Mouse (Mus musculus): ENCODE data around the gene Padi4. TPM values are rescaled to one million over a fixed set of nuclear protein-coding genes. Genes with fewer than 3 reads are reported as not detected.

Padi4 gene
- polyA plus RNA-seq, 1 experiment from 2014 or later = 1.7 TPM

- 85% methylated on average over 10 of the region's 10 CpGs for WGBS
- Histone ChIP-seq H3K4me1 (peaks cover 50% of the 10 kb centered on the region), H3K9me3 (no peaks in the 10 kb centered on the region), H3K9ac (no peak overlapping the region), H3K4me3 (replicated peaks) (no peak overlapping the region), H3K27ac (no peak overlapping the region), H3K4me2 (no peak overlapping the region), H3K36me3 (peaks cover 49% of the 10 kb centered on the region), H3K27me3 (replicated peaks) (no peaks in the 10 kb centered on the region)
- no peak for ATAC-seq (ENCODE audit: insufficient read depth, low FRiP score, low read depth)
Observed at GRCm38 (mm10) chr4:140709617-140710016, 64.4 kb downstream of the Padi4 start.

- Histone ChIP-seq H3K9me3 (no peaks in the 10 kb centered on the region), H3K9ac (no peak overlapping the region), H3K4me2 (no peak overlapping the region), H3K27ac (0 out of 2 replicates have a peak overlapping the region, but pooled peaks have one; percentile 26), H3K36me3 (peaks cover 44% of the 10 kb centered on the region), H3K4me1 (peaks cover 50% of the 10 kb centered on the region), H3K27me3 (replicated peaks) (no peaks in the 10 kb centered on the region), H3K4me3 (replicated peaks) (no peak overlapping the region)
- no peak for ATAC-seq (ENCODE audit: insufficient read depth, low FRiP score, low read depth)
- WGBS = 81% methylated on average over 7 of the region's 7 CpGs
Observed at GRCm38 (mm10) chr4:140709111-140709510, 64.9 kb downstream of the Padi4 start.

- Histone ChIP-seq H3K4me3 (replicated peaks) (no peak overlapping the region), H3K27ac (peak overlapping the region; percentile 66), H3K9me3 (no peaks in the 10 kb centered on the region), H3K4me1 (peaks cover 55% of the 10 kb centered on the region), H3K4me2 (no peak overlapping the region), H3K27me3 (replicated peaks) (no peaks in the 10 kb centered on the region), H3K9ac (no peak overlapping the region), H3K36me3 (peaks cover 44% of the 10 kb centered on the region)
- ATAC-seq (ENCODE audit: insufficient read depth, low FRiP score, low read depth) = peak; percentile 71; the same call in 1 of the 2 replicates
- 66% methylated on average over 18 of the region's 18 CpGs for WGBS
Observed at GRCm38 (mm10) chr4:140708297-140708927, 65.6 kb downstream of the Padi4 start.

GRCm38 (mm10) chr4:140707615-140708014, 66.4 kb downstream of the Padi4 start:
- Histone ChIP-seq H3K4me2 (no peak overlapping the region), H3K9ac (no peak overlapping the region), H3K36me3 (peaks cover 40% of the 10 kb centered on the region), H3K4me3 (replicated peaks) (no peak overlapping the region), H3K9me3 (no peaks in the 10 kb centered on the region), H3K4me1 (peaks cover 56% of the 10 kb centered on the region), H3K27ac (peak overlapping the region; percentile 66), H3K27me3 (replicated peaks) (no peaks in the 10 kb centered on the region)
- ATAC-seq (ENCODE audit: insufficient read depth, low FRiP score, low read depth) = no peak
- 73% methylated on average over 4 of the region's 4 CpGs for WGBS

- Histone ChIP-seq H3K36me3 (peaks cover 10% of the 10 kb centered on the region; the same call in 1 of the 2 replicates), H3K27ac (0 out of 2 replicates have a peak overlapping the region, but pooled peaks have one; percentile 98), H3K9ac (0 out of 2 replicates have a peak overlapping the region, but pooled peaks have one; percentile 7), H3K9me3 (no peaks in the 10 kb centered on the region), H3K4me2 (peak overlapping the region; percentile 90), H3K27me3 (replicated peaks) (no peaks in the 10 kb centered on the region), H3K4me1 (peaks cover 63% of the 10 kb centered on the region), H3K4me3 (replicated peaks) (peak overlapping the region; percentile 86)
- WGBS = 36% methylated on average over 4 of the region's 4 CpGs
- no peak for ATAC-seq (ENCODE audit: insufficient read depth, low FRiP score, low read depth)
Observed at GRCm38 (mm10) chr4:140704166-140704565, 69.9 kb downstream of the Padi4 start.

GRCm38 (mm10) chr4:140703636-140704035, 70.4 kb downstream of the Padi4 start:
- no peak for ATAC-seq (ENCODE audit: insufficient read depth, low FRiP score, low read depth)
- Histone ChIP-seq H3K4me1 (peaks cover 58% of the 10 kb centered on the region), H3K36me3 (0 out of 2 replicates have a peak, but pooled peaks cover 5% of the 10 kb centered on the region), H3K4me3 (replicated peaks) (peak overlapping the region; percentile 86), H3K4me2 (peak overlapping the region; percentile 90), H3K9ac (peak overlapping the region; percentile 22; the same call in 1 of the 2 replicates), H3K9me3 (no peaks in the 10 kb centered on the region), H3K27me3 (replicated peaks) (no peaks in the 10 kb centered on the region), H3K27ac (peak overlapping the region; percentile 98; the same call in 1 of the 2 replicates)
- 9% methylated on average over 8 of the region's 8 CpGs for WGBS

- peak overlapping the region; percentile 87 for H3K9ac ChIP-seq
- peak; percentile 81 for ATAC-seq (ENCODE audit: insufficient read depth, low FRiP score, low read depth)
- H3K4me1 ChIP-seq = peaks cover 50% of the 10 kb centered on the region
- H3K4me3 ChIP-seq (replicated peaks) = peak overlapping the region; percentile 86
- no peaks in the 10 kb centered on the region for H3K27me3 ChIP-seq (replicated peaks)
- H3K4me2 ChIP-seq = peak overlapping the region; percentile 90
- no peaks in the 10 kb centered on the region for H3K9me3 ChIP-seq
- peak overlapping the region; percentile 98 for H3K27ac ChIP-seq
- 0 out of 2 replicates have a peak, but pooled peaks cover 3% of the 10 kb centered on the region for H3K36me3 ChIP-seq
- WGBS = under 1% methylated on average over 19 of the region's 68 CpGs
Observed at GRCm38 (mm10) chr4:140702611-140703327, 71.3 kb downstream of the Padi4 start.

GRCm38 (mm10) chr4:140701716-140702561, 72.1 kb downstream of the Padi4 start:
- H3K4me1 ChIP-seq = peaks cover 42% of the 10 kb centered on the region
- H3K36me3 ChIP-seq = 0 out of 2 replicates have a peak, but pooled peaks cover 3% of the 10 kb centered on the region
- peak overlapping the region; percentile 87 for H3K9ac ChIP-seq
- peak overlapping the region; percentile 86 for H3K4me3 ChIP-seq (replicated peaks)
- peak overlapping the region; percentile 98 for H3K27ac ChIP-seq
- no peaks in the 10 kb centered on the region for H3K27me3 ChIP-seq (replicated peaks)
- peak overlapping the region; percentile 90 for H3K4me2 ChIP-seq
- H3K9me3 ChIP-seq = no peaks in the 10 kb centered on the region
- WGBS = under 1% methylated on average over 62 of the region's 107 CpGs
- peak; percentile 2; the same call in 1 of the 2 replicates for ATAC-seq (ENCODE audit: insufficient read depth, low FRiP score, low read depth)

- H3K36me3 ChIP-seq = 0 out of 2 replicates have a peak, but pooled peaks cover 3% of the 10 kb centered on the region
- peak overlapping the region; percentile 90 for H3K4me2 ChIP-seq
- WGBS = under 1% methylated on average over 61 of the region's 61 CpGs
- H3K27me3 ChIP-seq (replicated peaks) = no peaks in the 10 kb centered on the region
- H3K27ac ChIP-seq = peak overlapping the region; percentile 98
- H3K9ac ChIP-seq = peak overlapping the region; percentile 87
- H3K4me1 ChIP-seq = peaks cover 36% of the 10 kb centered on the region
- ATAC-seq (ENCODE audit: insufficient read depth, low FRiP score, low read depth) = peak; percentile 70
- peak overlapping the region; percentile 86 for H3K4me3 ChIP-seq (replicated peaks)
- no peaks in the 10 kb centered on the region for H3K9me3 ChIP-seq
Observed at GRCm38 (mm10) chr4:140701049-140701715, 72.9 kb downstream of the Padi4 start.

GRCm38 (mm10) chr4:140700269-140701018, 73.6 kb downstream of the Padi4 start, which contains the start of gene Rcc2:
Gene Rcc2 (plus strand): TSS chr4:140700541.
- peaks cover 30% of the 10 kb centered on the region for H3K4me1 ChIP-seq
- H3K4me2 ChIP-seq = peak within 1 kb of the TSS; percentile 90
- 0 out of 2 replicates have a peak, but pooled peaks cover 3% of the 10 kb centered on the region for H3K36me3 ChIP-seq
- peak within 1 kb of the TSS; percentile 98 for H3K27ac ChIP-seq
- peak within 1 kb of the TSS; percentile 86 for H3K4me3 ChIP-seq (replicated peaks)
- no peaks in the 10 kb centered on the region for H3K9me3 ChIP-seq
- ATAC-seq (ENCODE audit: insufficient read depth, low FRiP score, low read depth) = no peak
- H3K27me3 ChIP-seq (replicated peaks) = no peaks in the 10 kb centered on the region
- peak within 1 kb of the TSS; percentile 87 for H3K9ac ChIP-seq
- 10% methylated on average over 20 of the region's 20 CpGs for WGBS

Measured in stomach, embryonic 15.5 days (tissue).